Mouse (Mus musculus) midbrain, embryonic 16.5 days (tissue): ENCODE results near the gene Nol9. TPM values are rescaled to one million over a fixed set of nuclear protein-coding genes. Genes with fewer than 3 reads are reported as not detected.

ENCODE experiments used
- ATAC-seq: fragments of 200-750 bp; cut with Nextera tagmentation; 2 replicates; pipeline ENCODE4 v1.8.0; 2017; ENCODE audit warnings: moderate TSS enrichment
- H3K27ac ChIP-seq: fragments of 300-500 bp; sonication (generic); 2 replicates; pipeline ENCODE4 v1.5.1; 2014; ENCODE audit warnings: mild to moderate bottlenecking, low read length, mixed read lengths
- H3K27me3 ChIP-seq: fragments of 300-500 bp; sonication (generic); 2 replicates; pipeline ENCODE4 v1.6.1; 2014; ENCODE audit warnings: low read depth, low read length, mixed read lengths; ENCODE audit not compliant: control insufficient read depth, insufficient read depth
- H3K36me3 ChIP-seq: fragments of 300-500 bp; sonication (generic); 2 replicates; pipeline ENCODE4 v1.6.1; 2014; ENCODE audit warnings: mild to moderate bottlenecking, low read length, moderate library complexity, mixed read lengths; ENCODE audit not compliant: control insufficient read depth, insufficient read depth
- H3K4me1 ChIP-seq: fragments of 300-500 bp; sonication (generic); 2 replicates; pipeline ENCODE4 v1.6.1; 2014; ENCODE audit warnings: mild to moderate bottlenecking, low read length, mixed read lengths; ENCODE audit not compliant: control insufficient read depth, insufficient read depth
- H3K4me2 ChIP-seq: fragments of 300-500 bp; sonication (generic); 2 replicates; pipeline ENCODE4 v1.6.1; 2014; ENCODE audit warnings: mild to moderate bottlenecking, low read length, mixed read lengths
- H3K4me3 ChIP-seq: fragments of 300-500 bp; sonication (generic); 2 replicates; pipeline ENCODE4 v1.5.1; 2014; ENCODE audit warnings: low read depth, mild to moderate bottlenecking, low read length, moderate library complexity, mixed read lengths
- H3K9ac ChIP-seq: fragments of 300-500 bp; sonication (generic); 2 replicates; pipeline ENCODE4 v1.6.1; 2014; ENCODE audit warnings: low read depth, low read length, mixed read lengths
- H3K9me3 ChIP-seq: fragments of 300-500 bp; sonication (generic); replicated peaks from 2 replicates; pipeline ENCODE4 v1.6.1; 2014; ENCODE audit warnings: mild to moderate bottlenecking, low read length, mixed read lengths; ENCODE audit not compliant: control insufficient read depth, poor library complexity, severe bottlenecking
- WGBS: fragments of 180-500 bp; shearing (Covaris S2); extraction: QIAGEN DNeasy Blood & Tissue Kit; methylation state at CpG from one replicate; pipeline ENCODE4 v1.1.7; 2014; 5-methylcytosine and 5-hydroxymethylcytosine counted together
- polyA plus RNA-seq: library from polyadenylated mRNA; unstranded; fragments of >200 nt; fragmentation: Nextera tagmentation; extraction: Ambion mirVana; gene quantifications from 2 replicates; pipeline ENCODE4 v1.2.1, GENCODE M21; 2015

Gene Nol9
- polyA plus RNA-seq: 22.8 and 24.0 TPM in 2 replicates

- Histone ChIP-seq H3K9ac (peak within 1 kb of the TSS; percentile 91), H3K36me3 (peaks cover 12% of the 10 kb centered on the region), H3K9me3 (no peaks in the 10 kb centered on the region), H3K4me2 (peak within 1 kb of the TSS; percentile 98), H3K27ac (peak within 1 kb of the TSS; percentile 36; the same call in 1 of the 2 replicates), H3K4me3 (peak within 1 kb of the TSS; percentile 96), H3K4me1 (peaks cover 9% of the 10 kb centered on the region), H3K27me3 (no peaks in the 10 kb centered on the region)
- ATAC-seq: peak; percentile 86
- under 1% methylated on average over 79 of the region's 86 CpGs for WGBS
Observed at GRCm38 (mm10) chr4:152038985-152039830, at the start of gene Nol9. Nol9 (plus strand) TSS chr4:152039321.

DNA sequence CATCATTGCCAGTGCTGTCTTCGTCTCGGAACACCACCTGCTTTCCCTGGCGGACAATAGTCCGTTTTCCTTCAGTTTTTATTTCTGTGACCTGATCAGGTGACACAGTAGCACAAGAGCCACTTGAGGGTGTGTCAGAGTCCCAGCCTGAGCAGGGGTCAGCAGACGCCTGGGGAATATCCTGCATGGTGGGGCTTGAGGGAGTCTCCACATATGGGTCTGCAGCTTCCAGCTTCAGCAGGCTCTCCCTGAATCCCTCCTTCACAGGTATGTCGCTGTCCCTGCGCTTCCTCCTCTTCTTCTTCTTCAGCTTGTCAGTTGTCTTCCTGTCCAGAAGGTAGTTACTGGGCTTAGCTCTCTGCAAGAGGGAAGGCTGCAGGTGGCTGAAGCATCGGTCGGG is 47.0 kb upstream of the Nol9 start:
- no peak overlapping the region for H3K9ac ChIP-seq
- H3K4me1 ChIP-seq: peaks cover 19% of the 10 kb centered on the region
- WGBS: 89% methylated on average over 9 of the region's 9 CpGs
- ATAC-seq: no peak
- no peak overlapping the region for H3K27ac ChIP-seq
- no peak overlapping the region for H3K4me3 ChIP-seq
- peaks cover 17% of the 10 kb centered on the region for H3K36me3 ChIP-seq
- H3K4me2 ChIP-seq: no peak overlapping the region
- no peaks in the 10 kb centered on the region for H3K27me3 ChIP-seq
- H3K9me3 ChIP-seq: no peaks in the 10 kb centered on the region

DNA sequence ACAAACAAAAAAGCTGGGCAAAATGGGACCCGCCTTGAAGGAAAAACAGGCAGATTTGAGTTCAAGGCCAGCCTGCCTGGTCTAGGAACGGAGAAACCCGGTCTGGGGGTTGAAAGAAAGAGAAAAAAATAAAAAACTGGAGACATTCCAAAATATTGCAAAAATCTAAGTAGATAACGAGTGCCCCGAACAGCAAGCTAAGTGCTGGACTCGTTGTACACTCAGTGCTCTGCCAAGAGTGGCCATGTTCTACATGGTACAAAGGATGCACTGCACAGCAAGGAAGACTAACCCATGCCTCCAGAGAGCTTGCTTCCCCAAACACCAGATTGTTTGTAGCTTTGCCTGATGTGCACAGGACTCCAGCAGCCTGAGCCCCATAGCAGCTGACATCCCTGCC is 46.1 kb upstream of the Nol9 start:
- Histone ChIP-seq H3K27me3 (no peaks in the 10 kb centered on the region), H3K4me3 (no peak overlapping the region), H3K27ac (no peak overlapping the region), H3K36me3 (peaks cover 17% of the 10 kb centered on the region), H3K4me1 (peaks cover 18% of the 10 kb centered on the region), H3K9ac (no peak overlapping the region), H3K9me3 (no peaks in the 10 kb centered on the region), H3K4me2 (no peak overlapping the region)
- WGBS: 88% methylated on average over 6 of the region's 6 CpGs
- no peak for ATAC-seq

DNA sequence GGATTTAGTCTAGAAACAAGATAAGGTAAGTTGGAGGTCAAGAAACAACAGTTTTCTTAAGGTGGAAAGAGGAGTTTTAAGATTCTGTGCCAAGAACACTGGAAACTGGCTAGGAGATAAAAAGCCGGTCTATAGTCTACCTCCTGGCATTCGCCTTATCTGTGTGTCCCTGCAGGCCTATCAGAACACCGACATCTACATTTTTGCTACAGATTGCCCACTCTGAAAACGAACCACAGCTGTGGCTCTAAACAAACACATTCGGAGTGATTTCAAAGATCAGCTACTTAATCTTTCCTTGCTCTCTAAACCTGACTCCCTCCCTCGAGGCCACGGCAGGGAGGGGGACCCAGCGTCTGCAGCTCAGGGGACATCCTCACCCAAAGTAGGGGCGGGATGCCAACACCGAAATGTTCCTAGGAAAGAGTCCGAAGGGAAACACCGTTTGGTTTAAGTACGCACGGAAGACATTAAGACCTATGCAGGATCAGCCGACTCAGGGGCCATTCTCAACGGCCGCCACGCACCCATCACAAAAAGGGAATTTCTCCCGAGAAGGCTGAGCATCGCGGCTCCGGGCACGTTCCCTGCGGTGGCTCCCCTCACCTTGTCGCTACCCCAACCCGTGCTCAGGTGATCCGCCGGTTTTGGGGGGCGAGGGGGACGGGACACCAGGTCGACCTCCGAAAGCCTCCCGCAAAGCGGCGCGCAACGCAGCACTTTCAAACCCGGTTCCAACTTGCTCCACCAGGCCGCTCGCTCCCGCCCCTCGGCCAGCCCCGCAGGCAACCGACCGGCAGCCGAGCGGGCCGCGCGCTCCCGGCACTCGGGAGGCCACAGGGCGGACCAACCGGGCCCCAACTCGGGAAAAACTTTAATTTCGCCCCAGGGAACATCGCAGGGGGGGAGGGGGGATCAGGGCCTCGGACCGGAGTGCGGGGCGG is 44.6 kb upstream of the Nol9 start:
- H3K9me3 ChIP-seq: no peaks in the 10 kb centered on the region
- H3K36me3 ChIP-seq: peaks cover 17% of the 10 kb centered on the region
- H3K4me2 ChIP-seq: peak overlapping the region; percentile 92
- H3K27ac ChIP-seq: no peak overlapping the region
- ATAC-seq: no peak
- peak overlapping the region; percentile 92 for H3K9ac ChIP-seq
- peaks cover 17% of the 10 kb centered on the region for H3K4me1 ChIP-seq
- H3K27me3 ChIP-seq: no peaks in the 10 kb centered on the region
- under 1% methylated on average over 52 of the region's 61 CpGs for WGBS
- H3K4me3 ChIP-seq: peak overlapping the region; percentile 99

DNA sequence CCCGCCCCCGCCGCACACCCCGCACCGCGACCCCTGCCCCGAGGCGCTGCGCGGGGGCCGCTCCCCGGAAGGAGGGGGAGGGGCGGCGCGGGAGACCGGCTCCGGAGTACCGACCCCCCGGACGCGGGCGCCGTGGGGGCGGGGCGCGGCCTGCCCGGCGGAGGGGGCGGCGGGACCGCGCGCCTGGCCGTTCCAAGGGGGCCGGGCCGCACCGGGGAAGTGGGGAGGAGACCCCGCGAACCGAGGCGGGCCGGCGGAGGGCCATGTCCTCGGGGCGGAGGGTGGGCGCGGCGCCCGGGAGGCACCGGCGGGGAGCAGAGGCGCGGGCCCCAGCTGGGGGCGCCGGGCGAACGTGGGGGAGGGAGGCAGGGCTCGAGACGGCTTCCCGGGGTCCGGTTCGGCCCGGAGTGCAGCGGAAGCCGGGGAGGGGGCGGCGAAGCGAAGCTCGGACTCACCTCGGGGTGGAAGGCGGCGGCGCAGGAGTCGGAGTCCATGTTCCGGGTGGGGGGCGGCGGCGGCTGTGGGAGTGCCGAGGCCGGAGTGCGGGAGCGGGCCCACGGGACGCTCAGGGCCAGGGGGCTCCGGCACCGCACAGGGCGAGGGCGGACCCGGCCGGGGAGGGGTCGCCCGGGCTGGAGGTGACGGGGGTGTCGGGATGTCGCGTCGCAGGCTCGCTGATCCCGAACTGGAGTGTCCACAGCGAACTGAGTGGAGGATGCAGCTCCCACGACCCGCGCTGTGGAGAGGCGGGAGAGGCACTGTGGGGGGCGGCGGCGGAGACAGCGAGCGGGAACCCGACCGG is 43.5 kb upstream of the Nol9 start:
- peaks cover 17% of the 10 kb centered on the region for H3K4me1 ChIP-seq
- WGBS: 0% methylated on average over 25 of the region's 111 CpGs
- no peaks in the 10 kb centered on the region for H3K27me3 ChIP-seq
- peak; percentile 70; the same call in 1 of the 2 replicates for ATAC-seq
- H3K36me3 ChIP-seq: peaks cover 15% of the 10 kb centered on the region
- H3K9ac ChIP-seq: peak overlapping the region; percentile 92
- H3K4me3 ChIP-seq: peak overlapping the region; percentile 99
- H3K27ac ChIP-seq: peak overlapping the region; percentile 55
- H3K4me2 ChIP-seq: peak overlapping the region; percentile 92
- H3K9me3 ChIP-seq: no peaks in the 10 kb centered on the region

DNA sequence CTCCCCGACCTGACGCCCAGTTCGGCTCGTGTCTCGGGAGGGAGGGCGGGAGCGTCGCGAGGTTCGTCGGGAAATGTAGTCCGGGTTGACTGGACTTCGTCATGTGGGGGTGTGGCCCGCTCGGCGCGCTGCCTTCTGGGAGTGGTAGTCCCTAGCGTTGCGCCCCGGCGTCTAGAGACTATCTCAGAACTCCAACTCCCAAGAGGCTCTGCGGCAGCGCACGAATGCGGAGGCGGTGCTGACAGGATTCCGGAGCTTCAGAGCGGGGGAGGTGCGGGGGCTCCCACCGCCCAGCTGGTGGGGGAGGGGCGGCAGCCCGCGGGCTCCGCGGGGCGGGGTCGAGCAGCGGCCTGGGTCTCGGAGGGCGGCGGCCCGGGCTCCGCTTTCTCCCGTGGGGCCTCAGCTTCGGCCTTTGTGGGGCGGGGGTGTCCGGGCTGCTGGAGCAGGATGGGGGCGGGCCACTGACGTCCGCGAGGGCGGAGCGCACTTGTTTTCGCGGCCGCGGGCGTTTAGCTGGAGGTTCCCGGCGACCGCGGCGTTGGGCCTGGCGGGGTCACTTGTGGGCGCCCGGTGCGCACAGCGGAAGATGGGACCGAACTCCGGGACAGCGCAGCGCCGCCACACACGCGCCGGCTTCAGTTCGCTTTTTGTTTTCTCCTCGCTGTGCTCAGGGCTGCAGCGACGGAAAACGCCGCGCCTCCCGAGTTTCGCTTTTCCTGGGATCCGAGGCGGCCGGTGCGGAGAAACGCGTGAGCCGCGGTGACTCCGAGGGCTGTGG is 42.8 kb upstream of the Nol9 start, which contains the start of gene Phf13:
TSS of gene Phf13 (minus strand) at position 86 of the 778 bp plus-strand sequence.
- Histone ChIP-seq H3K4me2 (peak within 1 kb of the TSS; percentile 92), H3K9me3 (no peaks in the 10 kb centered on the region), H3K27me3 (no peaks in the 10 kb centered on the region), H3K4me3 (peak within 1 kb of the TSS; percentile 99), H3K36me3 (peaks cover 10% of the 10 kb centered on the region), H3K27ac (peak within 1 kb of the TSS; percentile 87), H3K9ac (peak within 1 kb of the TSS; percentile 92), H3K4me1 (peaks cover 17% of the 10 kb centered on the region)
- ATAC-seq: peak; percentile 97
- under 1% methylated on average over 80 of the region's 94 CpGs for WGBS

GRCm38 (mm10) chr4:151996951-151997222 is 42.2 kb upstream of the Nol9 start:
- peak overlapping the region; percentile 99 for H3K4me3 ChIP-seq
- H3K36me3 ChIP-seq: peaks cover 5% of the 10 kb centered on the region; the same call in 1 of the 2 replicates
- H3K4me1 ChIP-seq: peaks cover 17% of the 10 kb centered on the region
- no peaks in the 10 kb centered on the region for H3K27me3 ChIP-seq
- no peaks in the 10 kb centered on the region for H3K9me3 ChIP-seq
- peak overlapping the region; percentile 77 for H3K9ac ChIP-seq
- H3K27ac ChIP-seq: peak overlapping the region; percentile 87
- WGBS: 4% methylated on average over 13 of the region's 13 CpGs
- peak overlapping the region; percentile 79 for H3K4me2 ChIP-seq
- no peak; the same call in 1 of the 2 replicates for ATAC-seq

GRCm38 (mm10) chr4:151997701-151998100 is 41.4 kb upstream of the Nol9 start:
- peaks cover 17% of the 10 kb centered on the region for H3K4me1 ChIP-seq
- H3K36me3 ChIP-seq: no peaks in the 10 kb centered on the region
- H3K27ac ChIP-seq: no peak overlapping the region
- 86% methylated on average over 3 of the region's 3 CpGs for WGBS
- no peak for ATAC-seq
- no peak overlapping the region for H3K4me2 ChIP-seq
- 0 out of 2 replicates have a peak overlapping the region, but pooled peaks have one; percentile 99 for H3K4me3 ChIP-seq
- H3K9me3 ChIP-seq: no peaks in the 10 kb centered on the region
- no peaks in the 10 kb centered on the region for H3K27me3 ChIP-seq
- no peak overlapping the region for H3K9ac ChIP-seq
